Mouse (Mus musculus) ES-Bruce4 (cell line): ENCODE data around the gene Acin1.

Experiments
- CTCF ChIP-seq: IDR thresholded peaks from one replicate; pipeline ENCODE4 v1.8.1; 2011; ENCODE audit warnings: low read depth, low read length
- EP300 ChIP-seq: IDR thresholded peaks from 2 replicates; pipeline ENCODE4 v1.6.1; 2011; ENCODE audit warnings: low read depth, low read length; ENCODE audit not compliant: insufficient read depth

DNA sequence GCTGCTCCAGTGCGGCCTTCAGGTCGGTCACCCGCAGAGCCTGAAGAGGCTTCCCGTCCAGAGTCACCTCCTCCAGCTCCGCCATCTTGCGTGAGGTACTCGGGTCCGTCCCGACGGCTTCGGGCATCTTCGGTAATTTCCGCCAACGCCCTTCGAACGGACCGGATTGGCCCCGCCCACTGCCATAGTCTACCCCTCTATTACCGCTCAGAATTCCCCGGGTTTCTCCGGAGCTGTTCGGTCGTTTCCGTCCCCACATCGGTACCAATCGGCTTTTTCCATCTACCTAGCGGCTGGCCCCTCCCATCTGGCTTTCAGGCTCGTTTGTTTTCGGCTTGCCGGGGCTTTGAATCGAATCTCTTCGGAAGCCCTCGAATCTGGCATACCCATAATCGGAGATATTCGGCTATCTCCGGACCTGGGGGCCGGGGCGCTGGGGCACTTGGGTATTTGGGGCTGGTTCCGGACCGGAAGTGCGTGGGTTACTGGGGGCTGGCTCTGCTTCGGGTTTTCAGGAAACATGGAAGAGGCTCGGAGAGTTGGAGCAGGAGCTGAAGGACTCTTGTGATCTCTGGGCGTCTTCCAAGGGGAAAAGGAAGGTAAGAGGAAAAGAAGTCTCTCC, at the start of gene Acin1:
- TF ChIP-seq CTCF, result no peak
- no peak for TF ChIP-seq EP300
